Mouse (Mus musculus) olfactory bulb, adult 2 months (tissue): ENCODE measurements around the gene Cldn20.

Experiments
- CTCF ChIP-seq: fragments of 200-500 bp; IDR thresholded peaks from 2 replicates; pipeline ENCODE4 v1.5.1; 2012; ENCODE audit warnings: low read depth, mild to moderate bottlenecking, low read length, moderate library complexity; ENCODE audit not compliant: insufficient read depth
- POLR2A ChIP-seq: fragments of 200-500 bp; IDR thresholded peaks from 2 replicates; pipeline ENCODE4 v1.6.1; 2012; ENCODE audit warnings: mild to moderate bottlenecking, low read depth, low read length, moderate library complexity; ENCODE audit not compliant: insufficient read depth

DNA sequence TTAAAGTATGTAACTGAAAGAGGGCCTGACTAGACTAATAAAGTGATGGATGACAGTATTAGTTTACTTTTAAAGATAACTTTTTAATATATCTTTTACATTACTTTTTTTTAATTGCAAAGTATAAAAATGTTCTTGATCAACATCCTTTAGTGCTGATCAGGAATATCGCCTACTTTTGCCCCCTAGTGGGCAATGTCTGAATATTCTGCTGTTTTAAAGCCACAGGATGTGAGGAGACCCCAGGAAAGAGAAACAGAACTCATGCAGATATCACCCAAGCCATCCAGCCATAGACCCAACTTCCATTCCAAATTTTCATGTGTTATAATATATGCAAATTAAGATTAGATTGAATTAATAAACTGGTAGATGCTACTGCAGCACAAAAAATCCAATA is 1.1 kb downstream of the Cldn20 start:
- no peak for TF ChIP-seq CTCF
- no peak for TF ChIP-seq POLR2A
